Mouse (Mus musculus) layer of hippocampus, adult 9-11 months (tissue): ENCODE measurements around the gene Gas2l2.

ENCODE experiments used
- DNase-seq: peaks from one replicate; pipeline ENCODE4 v3.0.0; 2022

Gas2l2 gene

GRCm38 (mm10) chr11:83429355-83429754 is at the start of gene Gas2l2:
Gas2l2 (minus strand) TSS chr11:83429455.
- DNase-seq, result no peak

- no peak for DNase-seq
These were observed 44.2 kb upstream of the Gas2l2 start for GRCm38 (mm10) chr11:83473235-83474016.

- DNase-seq, result peak; percentile 97
These were observed 43.3 kb upstream of the Gas2l2 start, which contains the start of gene Taf15 for GRCm38 (mm10) chr11:83472324-83473234. Taf15 (plus strand) TSS chr11:83473086.

GRCm38 (mm10) chr11:83471766-83472165 is 42.5 kb upstream of the Gas2l2 start:
- no peak for DNase-seq

GRCm38 (mm10) chr11:83468765-83469164 is 39.5 kb upstream of the Gas2l2 start:
- no peak for DNase-seq

GRCm38 (mm10) chr11:83467120-83467652 is 37.9 kb upstream of the Gas2l2 start:
- DNase-seq, result peak; percentile 42

GRCm38 (mm10) chr11:83465976-83466375 is 36.7 kb upstream of the Gas2l2 start:
- no peak for DNase-seq

- no peak for DNase-seq
These were observed 33.5 kb upstream of the Gas2l2 start, which contains the start of gene Mmp28 for GRCm38 (mm10) chr11:83462711-83463244. Mmp28 (minus strand) TSS chr11:83463071.

GRCm38 (mm10) chr11:83461462-83462027 is 32.3 kb upstream of the Gas2l2 start:
- DNase-seq, result no peak

- no peak for DNase-seq
These were observed 28.8 kb upstream of the Gas2l2 start for GRCm38 (mm10) chr11:83457912-83458601.

GRCm38 (mm10) chr11:83457257-83457656 is 28.0 kb upstream of the Gas2l2 start:
- DNase-seq, result no peak

GRCm38 (mm10) chr11:83455608-83456007 is 26.4 kb upstream of the Gas2l2 start:
- DNase-seq, result no peak

GRCm38 (mm10) chr11:83454548-83454947 is 25.3 kb upstream of the Gas2l2 start:
- no peak for DNase-seq

- DNase-seq, result no peak
These were observed 22.0 kb upstream of the Gas2l2 start for GRCm38 (mm10) chr11:83451281-83451680.

GRCm38 (mm10) chr11:83450550-83450949 is 21.3 kb upstream of the Gas2l2 start:
- DNase-seq, result no peak

- no peak for DNase-seq
These were observed 20.0 kb upstream of the Gas2l2 start for GRCm38 (mm10) chr11:83449298-83449697.

GRCm38 (mm10) chr11:83448927-83449236 is 19.6 kb upstream of the Gas2l2 start:
- no peak for DNase-seq

GRCm38 (mm10) chr11:83448021-83448926 is 19.0 kb upstream of the Gas2l2 start:
- DNase-seq, result no peak

GRCm38 (mm10) chr11:83447612-83448011 is 18.4 kb upstream of the Gas2l2 start:
- DNase-seq, result no peak

- DNase-seq, result no peak
These were observed 15.7 kb upstream of the Gas2l2 start for GRCm38 (mm10) chr11:83445001-83445400.

- DNase-seq, result no peak
These were observed 14.6 kb upstream of the Gas2l2 start for GRCm38 (mm10) chr11:83443824-83444223.
